ENCODE assay signal across 10 mouse cellular contexts in genomic region chr7:98743312-98743711, GRCm38 (mm10). TPM values are rescaled to one million over a fixed set of nuclear protein-coding genes. Genes with fewer than 3 reads are reported as not detected.
DNase-seq lines count a peak whose midpoint lies in the region; ATAC-seq lines count a peak whose summit lies in the region.
"Had no signal": no experiment of that assay in that cellular context is flagged by ENCODE, and none has a peak within 500 bp of the region (broad histone marks: within the 10 kb centered on the region; RNA-seq: fewer than 3 reads in every experiment).

No protein-coding gene starts in this region.

- no peaks in the 10 kb centered on the region for H3K36me3 ChIP-seq in lung, embryonic 15.5 days
- H3K36me3 ChIP-seq: heart, embryonic 13.5 days; stomach, embryonic 15.5 days had no signal

- peaks cover 6% of the 10 kb centered on the region; the same call in 1 of the 2 replicates for H3K4me1 ChIP-seq in lung, embryonic 15.5 days

- no peaks in the 10 kb centered on the region for H3K9me3 ChIP-seq in lung, embryonic 15.5 days
- H3K9me3 ChIP-seq: heart, embryonic 13.5 days; stomach, embryonic 15.5 days had no signal

- peak; percentile 76 for DNase-seq in A20 (ENCODE audit: low read depth, low spot score)
- peak; percentile 88 for DNase-seq in MN1 (ENCODE audit: low spot score)
- DNase-seq in cerebellum, adult 8-10 months, result peak; percentile 63
- peak; percentile 44 to 53 for DNase-seq in gastrocnemius, postnatal 4 days (ENCODE audit: low spot score in 2 of 2)
- peak; percentile 74 for DNase-seq in kidney, adult 9 months
- DNase-seq in right cerebral cortex, postnatal 4 days, result peak; percentile 72

- H3K27ac ChIP-seq in lung, embryonic 15.5 days, result no peak overlapping the region
- H3K27ac ChIP-seq: heart, embryonic 13.5 days; stomach, embryonic 15.5 days had no signal

- peak; percentile 33; the same call in 1 of the 2 replicates for ATAC-seq in lung, embryonic 15.5 days (ENCODE audit: borderline replicate concordance, extremely low read depth, low FRiP score, low TSS enrichment)
- ATAC-seq in activated CD4-positive, CD25-positive, alpha-beta regulatory T cell, adult 4 months, result no peak

- WGBS in lung, embryonic 15.5 days, result 5% methylated on average over 3 of the region's 3 CpGs

- no peaks in the 10 kb centered on the region; the same call in 1 of the 2 replicates for H3K27me3 ChIP-seq in lung, embryonic 15.5 days
- H3K27me3 ChIP-seq: stomach, embryonic 15.5 days had no signal

- no peak overlapping the region for H3K4me2 ChIP-seq in lung, embryonic 15.5 days
- H3K4me2 ChIP-seq: heart, embryonic 13.5 days; stomach, embryonic 15.5 days had no signal

- H3K9ac ChIP-seq in lung, embryonic 15.5 days, result no peak overlapping the region
- H3K9ac ChIP-seq: heart, embryonic 13.5 days; stomach, embryonic 15.5 days had no signal

- H3K4me3 ChIP-seq in lung, embryonic 15.5 days, result no peak overlapping the region
- H3K4me3 ChIP-seq: heart, embryonic 13.5 days; stomach, embryonic 15.5 days had no signal

RNA-seq across cellular contexts. Expression of gene Thap12, which starts 40.4 kb away (rescaled TPM):
- total RNA-seq in gastrocnemius, postnatal 4 days (2021), result 10 to 100 TPM; 63.2 to 72.8 TPM
- polyA plus RNA-seq in lung, embryonic 15.5 days (2015; fragmentation: Nextera tagmentation; extraction: Ambion mirVana), result 56.2 and 57.3 TPM in 2 replicates
- polyA plus RNA-seq in activated CD4-positive, CD25-positive, alpha-beta regulatory T cell, adult 4 months (2017; shearing (Covaris generic)), result 10 to 100 TPM; 12.0 to 16.6 TPM
